Mouse (Mus musculus) limb, embryonic 15.5 days (tissue): ENCODE data around the gene Uhmk1. TPM values are rescaled to one million over a fixed set of nuclear protein-coding genes. Genes with fewer than 3 reads are reported as not detected.
"Not testable (repeated sequence)": the region's sequence is repeated elsewhere in the genome, so short reads cannot be mapped to it uniquely, and the experiment has no call there.

Source experiments
- ATAC-seq: fragments of 200-750 bp; cut with Nextera tagmentation; 2 replicates; pipeline ENCODE4 v1.8.0; 2017; ENCODE audit warnings: low read depth, moderate TSS enrichment; ENCODE audit not compliant: insufficient number of reproducible peaks, low FRiP score, low TSS enrichment
- H3K27ac ChIP-seq: fragments of 300-500 bp; sonication (generic); 2 replicates; pipeline ENCODE4 v1.5.1; 2015; ENCODE audit warnings: moderate library complexity, mild to moderate bottlenecking, inconsistent platforms
- H3K27me3 ChIP-seq: fragments of 300-500 bp; sonication (generic); 2 replicates; pipeline ENCODE4 v1.6.1; 2015; ENCODE audit warnings: inconsistent platforms
- H3K36me3 ChIP-seq: fragments of 300-500 bp; sonication (generic); 2 replicates; pipeline ENCODE4 v1.6.1; 2015; ENCODE audit warnings: inconsistent platforms
- H3K4me1 ChIP-seq: fragments of 300-500 bp; sonication (generic); 2 replicates; pipeline ENCODE4 v1.6.1; 2015; ENCODE audit warnings: inconsistent platforms
- H3K4me2 ChIP-seq: fragments of 300-500 bp; sonication (generic); 2 replicates; pipeline ENCODE4 v1.6.1; 2015; ENCODE audit warnings: mild to moderate bottlenecking, inconsistent platforms
- H3K4me3 ChIP-seq: fragments of 300-500 bp; sonication (generic); 2 replicates; pipeline ENCODE4 v1.5.1; 2015; ENCODE audit warnings: mild to moderate bottlenecking, inconsistent platforms
- H3K9ac ChIP-seq: fragments of 300-500 bp; sonication (generic); 2 replicates; pipeline ENCODE4 v1.6.1; 2015; ENCODE audit warnings: inconsistent platforms
- H3K9me3 ChIP-seq: fragments of 300-500 bp; sonication (generic); 2 replicates; pipeline ENCODE4 v1.6.1; 2016; ENCODE audit warnings: inconsistent platforms
- WGBS: fragments of 180-500 bp; shearing (Covaris S2); methylation state at CpG from one replicate; pipeline ENCODE4 v1.1.7; 2015; 5-methylcytosine and 5-hydroxymethylcytosine counted together
- polyA plus RNA-seq: library from polyadenylated mRNA; unstranded; fragments of >200 nt; fragmentation: Nextera tagmentation; extraction: Ambion mirVana; gene quantifications from 2 replicates; pipeline ENCODE4 v1.2.1, GENCODE M21; 2015

Uhmk1 gene
- polyA plus RNA-seq, result 4.9 and 6.7 TPM in 2 replicates

- H3K27me3 ChIP-seq, result no peaks in the 10 kb centered on the region
- peak within 1 kb of the TSS; percentile 59 for H3K4me2 ChIP-seq
- H3K4me3 ChIP-seq, result peak within 1 kb of the TSS; percentile 78
- peaks cover 4% of the 10 kb centered on the region; the same call in 1 of the 2 replicates for H3K4me1 ChIP-seq
- H3K9me3 ChIP-seq, result no peaks in the 10 kb centered on the region
- peak within 1 kb of the TSS; percentile 84 for H3K27ac ChIP-seq
- peak; percentile 95 for ATAC-seq
- under 1% methylated on average over 69 of the region's 70 CpGs for WGBS
- peak within 1 kb of the TSS; percentile 91 for H3K9ac ChIP-seq
- H3K36me3 ChIP-seq, result peaks cover 18% of the 10 kb centered on the region
Observed at GRCm38 (mm10) chr1:170214757-170215522, at the start of gene Uhmk1. Gene Uhmk1 (minus strand): TSS chr1:170215397.

GRCm38 (mm10) chr1:170255560-170255910 lies 40.3 kb upstream of the Uhmk1 start:
- Histone ChIP-seq H3K9me3 (no peaks in the 10 kb centered on the region), H3K27me3 (no peaks in the 10 kb centered on the region), H3K36me3 (no peaks in the 10 kb centered on the region), H3K4me3 (peak overlapping the region; percentile 60), H3K4me1 (peaks cover 4% of the 10 kb centered on the region; the same call in 1 of the 2 replicates), H3K27ac (peak overlapping the region; percentile 11; the same call in 1 of the 2 replicates), H3K4me2 (peak overlapping the region; percentile 66), H3K9ac (peak overlapping the region; percentile 35)
- peak; percentile 86 for ATAC-seq
- 9% methylated on average over 32 of the region's 32 CpGs for WGBS

GRCm38 (mm10) chr1:170254893-170255559 lies 39.8 kb upstream of the Uhmk1 start:
- H3K9ac ChIP-seq, result peak overlapping the region; percentile 35
- H3K27ac ChIP-seq, result peak overlapping the region; percentile 11; the same call in 1 of the 2 replicates
- H3K36me3 ChIP-seq, result no peaks in the 10 kb centered on the region
- peak overlapping the region; percentile 60 for H3K4me3 ChIP-seq
- H3K4me1 ChIP-seq, result peaks cover 4% of the 10 kb centered on the region; the same call in 1 of the 2 replicates
- ATAC-seq, result 0 out of 2 replicates have a peak, but pooled peaks have one; percentile 14
- H3K4me2 ChIP-seq, result peak overlapping the region; percentile 66
- no peaks in the 10 kb centered on the region for H3K27me3 ChIP-seq
- H3K9me3 ChIP-seq, result no peaks in the 10 kb centered on the region
- WGBS, result 25% methylated on average over 30 of the region's 30 CpGs

GRCm38 (mm10) chr1:170245016-170245415 lies 29.8 kb upstream of the Uhmk1 start:
- H3K27ac ChIP-seq, result no peak overlapping the region
- H3K27me3 ChIP-seq, result no peaks in the 10 kb centered on the region
- no peak overlapping the region for H3K4me2 ChIP-seq
- no peaks in the 10 kb centered on the region for H3K36me3 ChIP-seq
- no peak overlapping the region for H3K4me3 ChIP-seq
- 89% methylated on average over 3 of the region's 3 CpGs for WGBS
- H3K9ac ChIP-seq, result no peak overlapping the region
- no peaks in the 10 kb centered on the region for H3K4me1 ChIP-seq
- H3K9me3 ChIP-seq, result no peaks in the 10 kb centered on the region
- no peak for ATAC-seq

GRCm38 (mm10) chr1:170232688-170233087 lies 17.5 kb upstream of the Uhmk1 start, which contains the start of gene Sh2d1b2:
Gene Sh2d1b2 (plus strand): TSS chr1:170232749.
- not testable (repeated sequence) for H3K9ac ChIP-seq, H3K4me1 ChIP-seq, H3K9me3 ChIP-seq, H3K27me3 ChIP-seq, H3K4me3 ChIP-seq, H3K4me2 ChIP-seq, H3K27ac ChIP-seq, ATAC-seq, H3K36me3 ChIP-seq
- 73% methylated on average over 6 of the region's 6 CpGs for WGBS

GRCm38 (mm10) chr1:170223276-170223675 lies 8.1 kb upstream of the Uhmk1 start:
- Histone ChIP-seq H3K27me3 (no peaks in the 10 kb centered on the region), H3K9me3 (no peaks in the 10 kb centered on the region), H3K27ac (no peak overlapping the region), H3K4me2 (no peak overlapping the region), H3K9ac (no peak overlapping the region), H3K4me1 (no peaks in the 10 kb centered on the region), H3K36me3 (no peaks in the 10 kb centered on the region), H3K4me3 (no peak overlapping the region)
- ATAC-seq, result no peak
- 73% methylated on average over 2 of the region's 2 CpGs for WGBS

- Histone ChIP-seq H3K4me3 (no peak overlapping the region), H3K4me1 (no peaks in the 10 kb centered on the region), H3K9ac (no peak overlapping the region), H3K9me3 (no peaks in the 10 kb centered on the region), H3K4me2 (no peak overlapping the region), H3K27me3 (no peaks in the 10 kb centered on the region), H3K27ac (no peak overlapping the region), H3K36me3 (no peaks in the 10 kb centered on the region)
- no peak for ATAC-seq
Observed at GRCm38 (mm10) chr1:170220351-170220750, 5.2 kb upstream of the Uhmk1 start.

- no peak overlapping the region for H3K9ac ChIP-seq
- WGBS, result 78% methylated on average over 6 of the region's 6 CpGs
- H3K9me3 ChIP-seq, result no peaks in the 10 kb centered on the region
- H3K36me3 ChIP-seq, result no peaks in the 10 kb centered on the region
- H3K4me3 ChIP-seq, result no peak overlapping the region
- no peak overlapping the region for H3K4me2 ChIP-seq
- H3K4me1 ChIP-seq, result peaks cover 3% of the 10 kb centered on the region; the same call in 1 of the 2 replicates
- H3K27me3 ChIP-seq, result no peaks in the 10 kb centered on the region
- no peak overlapping the region for H3K27ac ChIP-seq
- no peak for ATAC-seq
Observed at GRCm38 (mm10) chr1:170218091-170218884, 3.1 kb upstream of the Uhmk1 start.

GRCm38 (mm10) chr1:170215590-170215989 lies 393 bp upstream of the Uhmk1 start:
- no peak for ATAC-seq
- H3K9ac ChIP-seq, result no peak overlapping the region
- WGBS, result 79% methylated on average over 3 of the region's 3 CpGs

GRCm38 (mm10) chr1:170214383-170214756 lies 827 bp downstream of the Uhmk1 start:
- H3K36me3 ChIP-seq, result peaks cover 20% of the 10 kb centered on the region
- H3K9me3 ChIP-seq, result no peaks in the 10 kb centered on the region
- H3K4me2 ChIP-seq, result peak overlapping the region; percentile 59
- H3K27ac ChIP-seq, result peak overlapping the region; percentile 84
- no peak for ATAC-seq
- 20% methylated on average over 7 of the region's 7 CpGs for WGBS
- peak overlapping the region; percentile 91 for H3K9ac ChIP-seq
- H3K4me1 ChIP-seq, result peaks cover 4% of the 10 kb centered on the region; the same call in 1 of the 2 replicates
- no peaks in the 10 kb centered on the region for H3K27me3 ChIP-seq
- peak overlapping the region; percentile 78 for H3K4me3 ChIP-seq

More at GRCm38 (mm10) chr1:170215590-170215989, 393 bp upstream of the Uhmk1 start:
- peak overlapping the region; percentile 84; the same call in 1 of the 2 replicates for H3K27ac ChIP-seq
- H3K36me3 ChIP-seq, result peaks cover 15% of the 10 kb centered on the region
- no peaks in the 10 kb centered on the region for H3K27me3 ChIP-seq
- H3K4me3 ChIP-seq, result peak overlapping the region; percentile 78
- peak overlapping the region; percentile 59 for H3K4me2 ChIP-seq
- H3K9me3 ChIP-seq, result no peaks in the 10 kb centered on the region
- H3K4me1 ChIP-seq, result peaks cover 4% of the 10 kb centered on the region; the same call in 1 of the 2 replicates

GRCm38 (mm10) chr1:170213181-170213879 lies 1.9 kb downstream of the Uhmk1 start:
- H3K27me3 ChIP-seq, result no peaks in the 10 kb centered on the region
- peaks cover 4% of the 10 kb centered on the region; the same call in 1 of the 2 replicates for H3K4me1 ChIP-seq
- no peak overlapping the region for H3K4me3 ChIP-seq
- 90% methylated on average over 10 of the region's 10 CpGs for WGBS
- no peak for ATAC-seq
- no peak overlapping the region for H3K4me2 ChIP-seq
- peaks cover 26% of the 10 kb centered on the region for H3K36me3 ChIP-seq
- no peak overlapping the region for H3K27ac ChIP-seq
- no peak overlapping the region for H3K9ac ChIP-seq
- no peaks in the 10 kb centered on the region for H3K9me3 ChIP-seq
